13 mouse cellular contexts compared by ENCODE assay signal in genomic region chr10:99488195-99489080, GRCm38 (mm10).
DNase-seq lines count a peak whose midpoint lies in the region; ATAC-seq and TF ChIP-seq lines count a peak whose summit lies in the region.
"Had no signal": no experiment of that assay in that cellular context is flagged by ENCODE, and none has a peak within 500 bp of the region (broad histone marks: within the 10 kb centered on the region; RNA-seq: fewer than 3 reads in every experiment).

No protein-coding gene starts in this region.

- no peaks in the 10 kb centered on the region for H3K36me3 ChIP-seq in kidney, postnatal 0 days (ENCODE audit: insufficient read depth, low read length)
- H3K36me3 ChIP-seq in lung, postnatal 0 days (ENCODE audit: insufficient read depth, low read length): no peaks in the 10 kb centered on the region
- H3K36me3 ChIP-seq: intestine, embryonic 15.5 days; lung, embryonic 15.5 days had no signal

- H3K4me2 ChIP-seq in kidney, postnatal 0 days (ENCODE audit: low read length): no peak overlapping the region
- H3K4me2 ChIP-seq in lung, postnatal 0 days (replicated peaks; ENCODE audit: low read depth, low read length): no peak overlapping the region
- H3K4me2 ChIP-seq: intestine, embryonic 15.5 days; lung, embryonic 15.5 days had no signal

- no peak for TF ChIP-seq CTCF in kidney, postnatal 0 days (IDR thresholded peaks at IDR 0.05; ENCODE audit: low read depth)
- TF ChIP-seq CTCF in lung, postnatal 0 days (IDR thresholded peaks at IDR 0.05): no peak

- H3K27ac ChIP-seq in kidney, postnatal 0 days: no peak overlapping the region
- no peak overlapping the region for H3K27ac ChIP-seq in lung, postnatal 0 days (ENCODE audit: low read length)
- H3K27ac ChIP-seq: intestine, embryonic 15.5 days; lung, embryonic 15.5 days had no signal

- TF ChIP-seq EP300 in lung, postnatal 0 days (IDR thresholded peaks at IDR 0.05): no peak

- H3K4me3 ChIP-seq in kidney, postnatal 0 days (replicated peaks; ENCODE audit: low read depth, low read length): no peak overlapping the region
- no peak overlapping the region for H3K4me3 ChIP-seq in lung, postnatal 0 days (ENCODE audit: low read depth, low read length)
- H3K4me3 ChIP-seq: intestine, embryonic 15.5 days; lung, embryonic 15.5 days had no signal

- H3K9me3 ChIP-seq in kidney, postnatal 0 days (replicated peaks; ENCODE audit: low read length): no peaks in the 10 kb centered on the region
- H3K9me3 ChIP-seq in lung, postnatal 0 days (ENCODE audit: low read length): no peaks in the 10 kb centered on the region
- H3K9me3 ChIP-seq: intestine, embryonic 15.5 days; lung, embryonic 15.5 days had no signal

- no peaks in the 10 kb centered on the region for H3K27me3 ChIP-seq in kidney, postnatal 0 days (ENCODE audit: insufficient read depth, low read length)
- H3K27me3 ChIP-seq in lung, postnatal 0 days (replicated peaks; ENCODE audit: insufficient read depth, low read length): no peaks in the 10 kb centered on the region
- H3K27me3 ChIP-seq: intestine, embryonic 15.5 days; lung, embryonic 15.5 days had no signal

- no peaks in the 10 kb centered on the region for H3K4me1 ChIP-seq in kidney, postnatal 0 days (replicated peaks; ENCODE audit: insufficient read depth, low read length)
- H3K4me1 ChIP-seq in lung, postnatal 0 days (ENCODE audit: insufficient read depth, low read depth, low read length): no peaks in the 10 kb centered on the region
- H3K4me1 ChIP-seq: intestine, embryonic 15.5 days; lung, embryonic 15.5 days had no signal

- no peak overlapping the region for H3K9ac ChIP-seq in kidney, postnatal 0 days (ENCODE audit: low read depth, low read length)
- H3K9ac ChIP-seq in lung, postnatal 0 days (replicated peaks; ENCODE audit: low read depth): no peak overlapping the region
- H3K9ac ChIP-seq: intestine, embryonic 15.5 days; lung, embryonic 15.5 days had no signal

- WGBS in kidney, postnatal 0 days: 80% methylated on average over 16 of the region's 16 CpGs
- 87% methylated on average over 16 of the region's 16 CpGs for WGBS in lung, postnatal 0 days

- no peak for ATAC-seq in kidney, postnatal 0 days (replicated peaks; ENCODE audit: low FRiP score, low read depth)
- ATAC-seq in lung, postnatal 0 days: no peak
- ATAC-seq: intestine, embryonic 15.5 days had no signal

- peak; percentile 8 for DNase-seq in cerebellum, adult 9-10 months
- DNase-seq in cerebellum, adult 8-10 months: no peak
- DNase-seq in kidney, postnatal 0 days (ENCODE audit: low spot score): peak; percentile 11
- DNase-seq in kidney, adult 9 months: no peak
- peak; percentile 68 for DNase-seq in MN1 (ENCODE audit: low spot score)
- DNase-seq in layer of hippocampus, adult 9-11 months: peak; percentile 41
- no peak for DNase-seq in kidney, adult 11 months
- no peak for DNase-seq in lung, postnatal 0 days (ENCODE audit: low spot score)
- DNase-seq: adrenal gland, postnatal 36 days; gastrocnemius, postnatal 25 days; liver had no signal

Comparison
In these comparisons a context has a peak if more than half of its experiments do, and no peak if none do; other contexts are left out.
1. DNase-seq: peak in cerebellum, adult 9-10 months (single experiment), kidney, postnatal 0 days (single experiment), MN1 (single experiment) and layer of hippocampus, adult 9-11 months (single experiment); none in cerebellum, adult 8-10 months (single experiment), kidney, adult 9 months (single experiment), kidney, adult 11 months (single experiment) and lung, postnatal 0 days (single experiment).